ENCODE assay signal across 8 mouse cellular contexts in the genomic region with DNA sequence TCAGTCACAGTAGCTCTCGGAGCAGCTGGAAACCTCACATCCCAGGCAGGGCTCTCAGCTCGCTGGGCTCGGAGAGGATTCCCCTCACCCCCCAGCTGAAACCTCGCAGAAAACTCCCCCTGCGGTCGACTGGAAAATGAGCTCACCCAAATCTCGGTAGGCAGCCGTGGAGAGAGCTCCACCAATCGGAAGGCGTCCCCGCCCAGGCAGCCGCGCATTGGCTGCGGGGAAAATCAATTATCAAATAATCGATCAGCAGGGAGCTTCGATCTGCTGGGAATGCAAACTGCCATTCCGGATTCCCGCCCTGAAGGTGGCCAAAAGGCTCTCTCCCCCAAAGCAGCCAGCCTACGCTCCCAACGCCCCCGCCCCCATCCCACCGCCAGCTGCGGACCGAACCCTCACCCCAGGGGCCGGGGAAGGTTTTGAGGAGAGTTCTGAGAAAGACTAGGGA. TPM values are rescaled to one million over a fixed set of nuclear protein-coding genes. Genes with fewer than 3 reads are reported as not detected.
A peak's percentile ranks its signal among the peaks of the same experiment; 100 is the strongest.
DNase-seq lines count a peak whose midpoint lies in the region; ATAC-seq and TF ChIP-seq lines count a peak whose summit lies in the region.

No protein-coding gene starts in this region.

- H3K9ac ChIP-seq in forebrain, embryonic 12.5 days: peak overlapping the region; percentile 90
- H3K9ac ChIP-seq in heart, embryonic 16.5 days (ENCODE audit: low read length): peak overlapping the region; percentile 100
- no peak overlapping the region for H3K9ac ChIP-seq in liver, embryonic 15.5 days
- H3K9ac ChIP-seq in neural tube, embryonic 12.5 days: peak overlapping the region; percentile 100
- H3K9ac ChIP-seq in stomach, postnatal 0 days (ENCODE audit: low read length): peak overlapping the region; percentile 94

- peak; percentile 89 for ATAC-seq in forebrain, embryonic 12.5 days (ENCODE audit: low FRiP score)
- peak; percentile 71 for ATAC-seq in heart, embryonic 16.5 days (replicated peaks; ENCODE audit: extremely low read depth, insufficient read depth, low FRiP score)
- peak; percentile 66 for ATAC-seq in liver, embryonic 15.5 days (ENCODE audit: insufficient read depth)
- ATAC-seq in neural tube, embryonic 12.5 days (ENCODE audit: low FRiP score, low read depth): peak; percentile 86
- ATAC-seq in stomach, postnatal 0 days (ENCODE audit: low FRiP score, low TSS enrichment): peak; percentile 83

- peak overlapping the region; percentile 63 for H3K4me3 ChIP-seq in brown adipose tissue, adult 24 weeks (ENCODE audit: insufficient read depth, low read depth, low read length)
- peak overlapping the region; percentile 58 for H3K4me3 ChIP-seq in forebrain, embryonic 12.5 days (replicated peaks)
- H3K4me3 ChIP-seq in heart, embryonic 16.5 days (ENCODE audit: low read length): peak overlapping the region; percentile 69
- H3K4me3 ChIP-seq in liver, embryonic 15.5 days (replicated peaks): peak overlapping the region; percentile 60
- peak overlapping the region; percentile 77 for H3K4me3 ChIP-seq in neural tube, embryonic 12.5 days
- peak overlapping the region; percentile 68 for H3K4me3 ChIP-seq in stomach, postnatal 0 days (ENCODE audit: low read depth, low read length)

- H3K27me3 ChIP-seq in forebrain, embryonic 12.5 days: peaks cover 33% of the 10 kb centered on the region
- no peaks in the 10 kb centered on the region for H3K27me3 ChIP-seq in heart, embryonic 16.5 days (ENCODE audit: control insufficient read depth, insufficient read depth, low read length)
- peaks cover 70% of the 10 kb centered on the region for H3K27me3 ChIP-seq in liver, embryonic 15.5 days
- no peaks in the 10 kb centered on the region for H3K27me3 ChIP-seq in neural tube, embryonic 12.5 days (replicated peaks)
- no peaks in the 10 kb centered on the region for H3K27me3 ChIP-seq in stomach, postnatal 0 days (ENCODE audit: control insufficient read depth, insufficient read depth, low read length)

- peak; percentile 76 to 77 for DNase-seq in B cell, adult 2 months
- DNase-seq in kidney, postnatal 36 days: peak; percentile 88 to 91
- peak; percentile 94 for DNase-seq in stomach, postnatal 0 days (ENCODE audit: low spot score)

- H3K9me3 ChIP-seq in forebrain, embryonic 12.5 days: no peaks in the 10 kb centered on the region
- no peaks in the 10 kb centered on the region for H3K9me3 ChIP-seq in heart, embryonic 16.5 days (replicated peaks; ENCODE audit: control insufficient read depth, low read length)
- H3K9me3 ChIP-seq in liver, embryonic 15.5 days (replicated peaks): no peaks in the 10 kb centered on the region
- no peaks in the 10 kb centered on the region for H3K9me3 ChIP-seq in neural tube, embryonic 12.5 days
- no peaks in the 10 kb centered on the region for H3K9me3 ChIP-seq in stomach, postnatal 0 days (ENCODE audit: control insufficient read depth, low read length)

- H3K4me1 ChIP-seq in brown adipose tissue, adult 24 weeks (ENCODE audit: control insufficient read depth, insufficient read depth, insufficient read length, low read length): no peaks in the 10 kb centered on the region
- peaks cover 26% of the 10 kb centered on the region for H3K4me1 ChIP-seq in forebrain, embryonic 12.5 days
- H3K4me1 ChIP-seq in heart, embryonic 16.5 days (ENCODE audit: control insufficient read depth, insufficient read depth, low read length): peaks cover 8% of the 10 kb centered on the region
- H3K4me1 ChIP-seq in liver, embryonic 15.5 days (replicated peaks): no peaks in the 10 kb centered on the region; the same call in none of the 2 replicates
- peaks cover 27% of the 10 kb centered on the region for H3K4me1 ChIP-seq in neural tube, embryonic 12.5 days
- no peaks in the 10 kb centered on the region for H3K4me1 ChIP-seq in stomach, postnatal 0 days (replicated peaks; ENCODE audit: control insufficient read depth, insufficient read depth)

- peak overlapping the region; percentile 58 for H3K27ac ChIP-seq in brown adipose tissue, adult 24 weeks (replicated peaks; ENCODE audit: low read depth, low read length)
- H3K27ac ChIP-seq in forebrain, embryonic 12.5 days: peak overlapping the region; percentile 97
- H3K27ac ChIP-seq in heart, embryonic 16.5 days (ENCODE audit: low read length): peak overlapping the region; percentile 95
- peak overlapping the region; percentile 70; the same call in 1 of the 2 replicates for H3K27ac ChIP-seq in liver, embryonic 15.5 days (replicated peaks)
- H3K27ac ChIP-seq in neural tube, embryonic 12.5 days: peak overlapping the region; percentile 99
- H3K27ac ChIP-seq in stomach, postnatal 0 days (replicated peaks): peak overlapping the region; percentile 99

- TF ChIP-seq EP300 in stomach, postnatal 0 days (optimal IDR thresholded peaks at IDR 0.05): no peak

- peak overlapping the region; percentile 86 for H3K4me2 ChIP-seq in forebrain, embryonic 12.5 days
- H3K4me2 ChIP-seq in heart, embryonic 16.5 days (ENCODE audit: low read depth, low read length): peak overlapping the region; percentile 89
- H3K4me2 ChIP-seq in liver, embryonic 15.5 days: peak overlapping the region; percentile 74
- H3K4me2 ChIP-seq in neural tube, embryonic 12.5 days (replicated peaks): peak overlapping the region; percentile 92
- H3K4me2 ChIP-seq in stomach, postnatal 0 days (replicated peaks; ENCODE audit: low read depth): peak overlapping the region; percentile 92

- H3K36me3 ChIP-seq in forebrain, embryonic 12.5 days (replicated peaks): no peaks in the 10 kb centered on the region
- H3K36me3 ChIP-seq in heart, embryonic 16.5 days (ENCODE audit: control insufficient read depth, insufficient read depth): no peaks in the 10 kb centered on the region
- no peaks in the 10 kb centered on the region for H3K36me3 ChIP-seq in liver, embryonic 15.5 days (replicated peaks)
- no peaks in the 10 kb centered on the region; the same call in 1 of the 2 replicates for H3K36me3 ChIP-seq in neural tube, embryonic 12.5 days
- H3K36me3 ChIP-seq in stomach, postnatal 0 days (ENCODE audit: control insufficient read depth, insufficient read depth, low read length): no peaks in the 10 kb centered on the region

- under 1% methylated on average over 25 of the region's 25 CpGs for WGBS in forebrain, embryonic 12.5 days
- WGBS in heart, embryonic 16.5 days: under 1% methylated on average over 25 of the region's 25 CpGs
- WGBS in liver, embryonic 15.5 days (ENCODE audit: insufficient replicate concordance): under 1% methylated on average over 25 of the region's 25 CpGs
- under 1% methylated on average over 25 of the region's 25 CpGs for WGBS in neural tube, embryonic 12.5 days
- WGBS in stomach, postnatal 0 days: under 1% methylated on average over 25 of the region's 25 CpGs

- peak; percentile 42 for TF ChIP-seq CTCF in stomach, postnatal 0 days (IDR thresholded peaks at IDR 0.05; ENCODE audit: low read depth)

RNA-seq across cellular contexts. Expression of a gene that starts 1.6 kb away (rescaled TPM):
- 3.8 and 5.1 TPM in 2 replicates for polyA plus RNA-seq in brown adipose tissue, adult 24 weeks (2012; ENCODE audit: insufficient read depth, insufficient read length, missing spikeins)
- polyA plus RNA-seq in forebrain, embryonic 12.5 days (2016; fragmentation: Nextera tagmentation; extraction: Ambion mirVana): 40.4 and 44.8 TPM in 2 replicates
- 59.8 and 61.6 TPM in 2 replicates for polyA plus RNA-seq in heart, embryonic 16.5 days (2015; fragmentation: Nextera tagmentation; extraction: Ambion mirVana)
- 8.1 and 8.7 TPM in 2 replicates for polyA plus RNA-seq in liver, embryonic 15.5 days (2015; fragmentation: Nextera tagmentation; extraction: Ambion mirVana)
- 188 and 191 TPM in 2 replicates for polyA plus RNA-seq in neural tube, embryonic 12.5 days (2016; fragmentation: Nextera tagmentation; extraction: Ambion mirVana)
- polyA plus RNA-seq in stomach, postnatal 0 days (2015; fragmentation: Nextera tagmentation; extraction: Ambion mirVana): 48.5 and 50.2 TPM in 2 replicates

Comparison
In these comparisons a context has a peak if more than half of its experiments do, and no peak if none do; other contexts are left out.
1. Peak in every context shown above with its lines: DNase-seq, ATAC-seq, H3K4me3 ChIP-seq and H3K27ac ChIP-seq.